Mouse (Mus musculus): ENCODE data around the gene Serpinb2. TPM values are rescaled to one million over a fixed set of nuclear protein-coding genes. Genes with fewer than 3 reads are reported as not detected.

The Serpinb2 gene
- total RNA-seq (2021) = not detected

GRCm38 (mm10) chr1:107511252-107511651, at the start of gene Serpinb2:
Serpinb2 (plus strand) TSS chr1:107511423.
- DNase-seq = no peak
- intact Hi-C loops (cut with DNase I) = no loop called here

GRCm38 (mm10) chr1:107479909-107480308, 31.3 kb upstream of the Serpinb2 start:
- intact Hi-C loops (cut with DNase I) = loop anchor here (2.0 to 10.0 kb wide), 3 partner anchors 237 to 465 kb away; no protein-coding TSS in a partner anchor
- no peak for DNase-seq

DNA sequence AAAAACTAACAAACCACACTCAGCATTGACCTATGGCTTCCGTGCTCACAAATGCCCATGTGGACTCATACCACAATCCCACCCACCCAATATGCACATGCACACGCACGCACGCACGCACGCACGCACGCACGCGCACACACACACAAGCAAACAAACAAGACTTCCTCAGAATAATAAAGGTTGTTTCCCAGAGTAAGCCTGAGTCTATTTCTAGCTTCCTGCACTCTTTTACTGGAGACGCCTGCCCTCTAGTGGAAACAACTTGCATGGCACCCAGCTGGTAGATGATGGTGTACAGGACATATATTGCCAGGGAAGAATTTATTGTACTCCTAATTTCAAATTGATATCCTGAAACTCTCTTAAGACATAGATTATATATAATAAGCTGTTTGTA, 29.8 kb upstream of the Serpinb2 start:
- intact Hi-C loops (cut with DNase I) = loop anchor here (2.0 to 10.0 kb wide), 3 partner anchors 239 to 467 kb away; no protein-coding TSS in a partner anchor
- DNase-seq = peak; percentile 73

- no peak for DNase-seq
- intact Hi-C loops (cut with DNase I) = loop anchor here (10.0 kb wide), 2 partner anchors 365 to 475 kb away; no protein-coding TSS in a partner anchor
Measured at GRCm38 (mm10) chr1:107489577-107489976, 21.6 kb upstream of the Serpinb2 start.

GRCm38 (mm10) chr1:107496789-107497188, 14.4 kb upstream of the Serpinb2 start:
- DNase-seq = no peak
- intact Hi-C loops (cut with DNase I) = no loop called here

DNA sequence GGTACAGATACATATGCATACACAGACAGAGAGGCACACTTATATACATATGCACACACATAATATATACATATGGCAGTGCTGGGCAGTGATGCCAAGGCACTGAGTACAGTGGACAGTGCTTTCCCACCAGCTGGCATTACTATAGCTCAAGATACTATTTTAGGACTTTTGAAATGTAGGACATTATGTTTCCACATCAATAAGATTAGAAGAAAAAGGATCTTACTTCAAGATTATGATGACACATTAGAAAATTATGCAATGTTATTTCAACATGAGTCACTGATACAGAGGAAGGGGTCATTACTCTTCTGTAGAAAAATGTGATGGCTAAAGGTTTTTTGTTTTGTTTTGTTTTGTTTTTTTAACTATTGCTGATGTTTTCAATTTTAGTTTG, 9.2 kb upstream of the Serpinb2 start:
- intact Hi-C loops (cut with DNase I) = no loop called here
- no peak for DNase-seq

DNA sequence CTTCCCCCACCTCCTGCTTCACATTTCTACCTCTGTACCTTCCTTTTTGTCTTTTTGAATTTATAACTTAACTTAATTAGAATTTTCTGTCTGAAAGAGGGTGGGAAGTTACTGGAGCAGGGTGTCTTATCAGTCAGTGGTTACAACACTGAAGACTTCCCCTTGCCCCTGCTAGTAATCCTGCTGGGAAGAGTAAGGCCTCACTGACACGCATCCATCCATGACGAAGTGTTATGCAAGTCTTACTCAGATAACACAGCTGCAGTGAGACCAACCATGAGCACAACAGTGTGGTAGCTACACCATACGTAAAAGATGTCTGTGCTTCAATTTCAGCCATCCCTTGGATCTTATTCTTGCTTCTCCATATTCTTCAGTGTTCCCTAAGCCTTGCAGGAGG, 7.9 kb upstream of the Serpinb2 start:
- intact Hi-C loops (cut with DNase I) = no loop called here
- DNase-seq = no peak

DNA sequence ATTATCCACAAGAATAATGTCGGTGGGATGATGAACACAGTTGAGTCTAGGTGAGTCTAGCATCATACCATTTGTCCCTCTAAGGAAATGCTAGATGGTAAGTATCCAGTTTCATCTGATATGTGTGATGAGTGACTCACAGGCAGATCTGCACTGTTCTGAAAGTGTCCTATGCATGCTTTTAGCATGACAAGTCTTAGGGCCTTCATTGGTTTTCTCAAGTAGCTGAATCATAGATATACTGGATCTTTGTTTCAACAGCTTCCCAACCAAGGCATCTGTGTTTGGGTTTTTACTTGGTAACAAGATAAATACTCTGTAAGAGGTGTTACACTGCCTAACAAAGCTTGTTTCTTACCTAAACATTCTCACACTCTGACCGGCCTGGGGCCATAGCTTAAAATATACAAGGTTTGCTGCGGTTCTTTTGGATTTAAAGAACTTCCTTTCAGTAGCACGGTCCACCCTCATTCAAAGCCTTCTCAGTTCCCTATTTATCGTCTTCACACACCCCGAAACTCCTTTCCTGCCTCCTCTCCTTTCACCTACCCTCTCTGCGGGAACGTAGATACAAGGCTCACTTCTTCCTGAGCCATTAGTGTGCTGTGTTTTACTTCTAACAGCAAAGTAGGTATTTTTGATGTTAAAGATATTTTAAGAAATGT, 5.2 kb upstream of the Serpinb2 start:
- intact Hi-C loops (cut with DNase I) = no loop called here
- DNase-seq = no peak

GRCm38 (mm10) chr1:107512194-107513138, 1.2 kb downstream of the Serpinb2 start:
- DNase-seq = no peak
- intact Hi-C loops (cut with DNase I) = no loop called here

GRCm38 (mm10) chr1:107513530-107513929, 2.3 kb downstream of the Serpinb2 start:
- intact Hi-C loops (cut with DNase I) = no loop called here

GRCm38 (mm10) chr1:107515839-107516498, 4.7 kb downstream of the Serpinb2 start:
- no peak for DNase-seq
- intact Hi-C loops (cut with DNase I) = no loop called here

More at GRCm38 (mm10) chr1:107513530-107513929, 2.3 kb downstream of the Serpinb2 start:
- DNase-seq = no peak

GRCm38 (mm10) chr1:107525592-107525991, 14.4 kb downstream of the Serpinb2 start:
- intact Hi-C loops (cut with DNase I) = no loop called here
- DNase-seq = no peak

- intact Hi-C loops (cut with DNase I) = no loop called here
- DNase-seq = no peak
Measured at GRCm38 (mm10) chr1:107528325-107529078, 17.3 kb downstream of the Serpinb2 start.

GRCm38 (mm10) chr1:107529365-107530052, 18.3 kb downstream of the Serpinb2 start:
- intact Hi-C loops (cut with DNase I) = no loop called here
- DNase-seq = no peak

DNA sequence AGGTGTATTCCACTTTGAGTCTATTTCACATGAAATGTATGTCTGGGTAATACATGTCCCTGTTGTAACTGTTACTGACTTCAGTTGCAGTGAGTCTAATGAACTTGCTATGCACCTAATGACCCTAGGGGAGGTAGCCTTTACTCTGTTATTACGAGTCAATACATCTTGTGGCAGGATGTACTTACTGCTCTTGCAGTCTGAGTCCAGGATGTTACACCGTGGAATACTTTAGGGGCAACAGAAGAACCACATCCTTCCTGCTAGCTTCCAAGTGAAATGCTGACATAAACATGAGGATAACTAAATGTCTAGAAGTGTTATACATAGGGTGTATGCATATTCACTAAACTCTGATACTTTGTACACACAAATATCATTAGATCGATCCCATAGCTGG, 22.5 kb downstream of the Serpinb2 start:
- intact Hi-C loops (cut with DNase I) = no loop called here

DNA sequence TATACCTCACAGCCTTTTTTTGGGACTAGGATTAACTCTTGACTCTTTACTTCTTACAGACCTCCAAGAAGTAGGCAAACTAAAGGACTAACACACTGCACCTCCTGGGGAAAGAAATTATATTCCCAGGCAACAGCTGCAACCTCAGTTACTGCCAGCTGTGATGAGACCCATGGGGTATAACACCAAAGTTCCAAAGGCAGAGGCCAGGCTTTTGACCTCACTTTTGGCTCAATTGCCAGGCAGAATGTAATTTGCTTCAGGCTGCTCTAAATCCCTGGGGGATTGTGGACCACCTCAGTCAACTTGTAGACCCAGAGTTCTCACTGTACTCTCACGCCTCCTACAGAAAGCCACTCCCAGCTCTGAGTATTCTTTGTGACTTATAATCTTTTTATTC, 26.2 kb downstream of the Serpinb2 start:
- DNase-seq = no peak
- intact Hi-C loops (cut with DNase I) = no loop called here

More for the DNA sequence above, 22.5 kb downstream of the Serpinb2 start:
- DNase-seq = no peak

DNA sequence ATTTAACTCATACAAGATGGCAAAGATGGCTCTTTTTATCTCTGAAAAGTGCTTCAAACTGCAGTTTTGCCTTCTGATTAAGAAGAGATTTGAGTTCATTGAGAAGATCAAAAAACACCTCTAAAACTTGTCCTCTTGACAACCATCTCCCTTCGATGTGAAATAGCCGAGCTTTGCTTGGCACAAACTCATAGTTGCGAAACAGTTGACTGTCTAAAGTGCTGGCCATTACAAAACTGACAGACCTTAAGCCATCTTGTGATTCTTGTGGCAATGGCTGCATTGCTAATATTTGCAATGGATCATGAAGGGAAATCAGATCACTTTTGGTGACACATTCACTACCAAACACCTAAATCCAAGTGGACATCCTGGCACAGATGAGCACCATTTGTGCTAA, 48.3 kb downstream of the Serpinb2 start:
- intact Hi-C loops (cut with DNase I) = no loop called here
- DNase-seq = no peak

DNA sequence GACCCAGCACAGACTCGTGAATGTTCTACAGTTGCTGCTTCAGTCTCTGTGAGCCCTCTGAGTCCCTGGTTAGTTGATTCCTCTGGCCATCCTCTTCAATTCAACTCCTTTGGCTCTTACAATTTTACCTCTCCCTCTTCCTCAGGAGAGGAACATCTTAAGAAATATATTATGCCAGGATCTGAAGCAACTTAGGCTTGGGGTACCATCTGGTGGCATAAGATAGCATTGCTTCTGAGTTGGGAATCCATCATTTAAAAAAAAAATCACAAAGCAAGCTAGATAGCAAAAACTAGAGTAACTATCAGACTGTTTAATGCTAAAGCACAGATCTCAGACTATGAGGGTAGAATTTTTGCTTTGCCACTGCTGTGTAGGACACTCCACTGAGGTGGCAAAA, 50.9 kb downstream of the Serpinb2 start:
- intact Hi-C loops (cut with DNase I) = loop anchor here (10.0 kb wide), 2 partner anchors 317 to 547 kb away; no protein-coding TSS in a partner anchor

DNA sequence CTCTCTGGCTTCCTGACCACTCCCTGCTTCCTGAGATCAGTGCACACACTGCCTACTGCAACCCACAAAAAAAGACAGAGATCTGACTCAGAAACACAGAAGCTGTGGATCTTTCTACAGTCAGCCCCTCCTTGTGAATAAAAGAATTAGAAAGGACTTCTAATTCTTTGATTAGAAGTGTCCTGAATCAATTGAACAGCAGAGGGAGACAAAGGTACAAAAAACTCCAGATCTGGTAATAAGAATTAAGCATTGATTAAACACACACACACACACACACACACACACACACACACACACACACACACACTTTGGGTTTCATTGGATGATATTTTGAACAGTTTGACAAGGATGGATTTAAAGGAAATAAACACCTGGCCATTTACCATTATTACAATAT, 54.4 kb downstream of the Serpinb2 start:
- intact Hi-C loops (cut with DNase I) = loop anchor here (10.0 kb wide), 2 partner anchors 321 to 551 kb away; no protein-coding TSS in a partner anchor
- no peak for DNase-seq

More for the DNA sequence above, 50.9 kb downstream of the Serpinb2 start:
- DNase-seq = no peak

- intact Hi-C loops (cut with DNase I) = no loop called here
- no peak for DNase-seq
Measured at GRCm38 (mm10) chr1:107576094-107576493, 64.9 kb downstream of the Serpinb2 start.
